Mouse (Mus musculus) hindbrain, embryonic 13.5 days (tissue): ENCODE results near the gene Sytl2. TPM values are rescaled to one million over a fixed set of nuclear protein-coding genes. Genes with fewer than 3 reads are reported as not detected.
A peak's percentile ranks its signal among the peaks of the same experiment; 100 is the strongest.

Experiments used
- ATAC-seq: fragments of 200-750 bp; cut with Nextera tagmentation; 2 replicates; pipeline ENCODE4 v1.8.0; 2017; ENCODE audit warnings: moderate TSS enrichment; ENCODE audit not compliant: low FRiP score
- H3K27ac ChIP-seq: fragments of 300-500 bp; sonication (generic); 2 replicates; pipeline ENCODE4 v1.5.1; 2015; ENCODE audit warnings: inconsistent platforms, mild to moderate bottlenecking, moderate library complexity
- H3K27me3 ChIP-seq: fragments of 300-500 bp; sonication (generic); 2 replicates; pipeline ENCODE4 v1.6.1; 2015; ENCODE audit warnings: mild to moderate bottlenecking, inconsistent platforms
- H3K36me3 ChIP-seq: fragments of 300-500 bp; sonication (generic); 2 replicates; pipeline ENCODE4 v1.6.1; 2015; ENCODE audit warnings: mild to moderate bottlenecking, inconsistent platforms
- H3K4me1 ChIP-seq: fragments of 300-500 bp; sonication (generic); replicated peaks from 2 replicates; pipeline ENCODE4 v1.6.1; 2015; ENCODE audit warnings: inconsistent platforms
- H3K4me2 ChIP-seq: fragments of 300-500 bp; sonication (generic); 2 replicates; pipeline ENCODE4 v1.6.1; 2015; ENCODE audit warnings: inconsistent platforms, mild to moderate bottlenecking, moderate library complexity
- H3K4me3 ChIP-seq: fragments of 300-500 bp; sonication (generic); 2 replicates; pipeline ENCODE4 v1.5.1; 2015; ENCODE audit warnings: mild to moderate bottlenecking, inconsistent platforms
- H3K9ac ChIP-seq: fragments of 300-500 bp; sonication (generic); 2 replicates; pipeline ENCODE4 v1.6.1; 2015; ENCODE audit warnings: mild to moderate bottlenecking, inconsistent platforms
- H3K9me3 ChIP-seq: fragments of 300-500 bp; sonication (generic); 2 replicates; pipeline ENCODE4 v1.6.1; 2016; ENCODE audit warnings: inconsistent platforms
- WGBS: fragments of 180-500 bp; shearing (Covaris S2); methylation state at CpG from one replicate; pipeline ENCODE4 v1.1.7; 2015; 5-methylcytosine and 5-hydroxymethylcytosine counted together
- polyA plus RNA-seq: library from polyadenylated mRNA; unstranded; fragments of >200 nt; fragmentation: Nextera tagmentation; extraction: Ambion mirVana; gene quantifications from 2 replicates; pipeline ENCODE4 v1.2.1, GENCODE M21; 2015

The Sytl2 gene
- polyA plus RNA-seq, 1 experiment from 2014 or later: 4.7 TPM

GRCm38 (mm10) chr7:90280878-90281277 lies 21.2 kb upstream of the Sytl2 start:
- no peak overlapping the region for H3K27ac ChIP-seq
- H3K36me3 ChIP-seq: no peaks in the 10 kb centered on the region
- 66% methylated on average over 8 of the region's 8 CpGs for WGBS
- H3K27me3 ChIP-seq: no peaks in the 10 kb centered on the region
- H3K9me3 ChIP-seq: no peaks in the 10 kb centered on the region
- ATAC-seq: no peak
- H3K4me2 ChIP-seq: no peak overlapping the region
- H3K4me1 ChIP-seq: no peaks in the 10 kb centered on the region
- H3K4me3 ChIP-seq: no peak overlapping the region
- no peak overlapping the region for H3K9ac ChIP-seq

GRCm38 (mm10) chr7:90281759-90282546 lies 20.1 kb upstream of the Sytl2 start:
- no peak overlapping the region for H3K4me2 ChIP-seq
- 84% methylated on average over 11 of the region's 11 CpGs for WGBS
- H3K9ac ChIP-seq: no peak overlapping the region
- no peaks in the 10 kb centered on the region for H3K27me3 ChIP-seq
- no peak overlapping the region for H3K27ac ChIP-seq
- no peak overlapping the region for H3K4me3 ChIP-seq
- H3K36me3 ChIP-seq: no peaks in the 10 kb centered on the region
- no peaks in the 10 kb centered on the region for H3K4me1 ChIP-seq
- no peaks in the 10 kb centered on the region for H3K9me3 ChIP-seq
- no peak for ATAC-seq

DNA sequence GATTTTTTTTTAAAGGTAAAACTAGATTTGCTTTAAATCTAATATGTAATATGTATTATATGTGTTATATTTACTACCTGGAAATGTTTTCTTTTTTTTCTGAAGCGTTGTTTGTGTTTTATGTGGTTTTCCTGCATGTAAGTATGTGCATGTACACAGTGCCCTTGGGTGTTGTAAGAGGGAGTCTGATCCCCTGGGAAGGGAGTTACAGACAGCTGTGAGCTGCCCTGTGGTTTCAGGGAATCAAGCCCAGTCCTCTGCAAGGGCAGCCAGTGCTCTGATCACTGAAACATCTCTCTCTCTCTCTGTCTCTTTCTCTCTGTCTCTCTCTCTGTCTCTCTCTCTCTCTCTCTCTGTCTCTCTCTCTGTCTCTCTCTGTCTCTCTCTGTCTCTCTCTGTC lies 19.3 kb upstream of the Sytl2 start:
- Histone ChIP-seq H3K4me3 (no peak overlapping the region), H3K36me3 (no peaks in the 10 kb centered on the region), H3K4me2 (no peak overlapping the region), H3K9ac (no peak overlapping the region), H3K4me1 (no peaks in the 10 kb centered on the region), H3K27me3 (no peaks in the 10 kb centered on the region), H3K27ac (no peak overlapping the region), H3K9me3 (no peaks in the 10 kb centered on the region)
- no peak for ATAC-seq
- 96% methylated on average over 1 of the region's 1 CpGs for WGBS

GRCm38 (mm10) chr7:90284793-90285192 lies 17.3 kb upstream of the Sytl2 start:
- no peaks in the 10 kb centered on the region for H3K4me1 ChIP-seq
- H3K27me3 ChIP-seq: no peaks in the 10 kb centered on the region
- no peaks in the 10 kb centered on the region for H3K36me3 ChIP-seq
- ATAC-seq: no peak
- no peaks in the 10 kb centered on the region for H3K9me3 ChIP-seq
- H3K4me2 ChIP-seq: no peak overlapping the region
- no peak overlapping the region for H3K4me3 ChIP-seq
- H3K9ac ChIP-seq: no peak overlapping the region
- WGBS: 70% methylated on average over 7 of the region's 7 CpGs
- H3K27ac ChIP-seq: no peak overlapping the region

DNA sequence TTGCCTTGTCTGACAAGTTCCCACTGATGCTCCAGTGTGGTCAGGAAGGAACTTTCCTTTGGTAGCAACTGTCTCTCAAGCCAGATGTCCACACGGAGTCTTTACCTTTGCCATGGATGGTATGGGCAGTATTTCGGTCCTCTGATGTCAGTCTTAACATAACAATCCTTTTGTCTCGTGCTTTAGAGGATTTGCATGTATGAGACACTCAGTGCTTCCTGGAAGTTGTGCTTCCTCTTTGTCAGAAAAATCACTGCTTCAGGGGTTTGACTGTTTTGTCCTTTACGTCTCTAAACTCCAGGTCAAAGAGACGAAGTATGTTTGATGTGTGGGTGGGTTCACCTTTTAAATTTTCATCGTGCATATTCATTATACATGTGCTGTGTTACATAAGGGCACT lies 10.2 kb upstream of the Sytl2 start:
- Histone ChIP-seq H3K4me3 (no peak overlapping the region), H3K27me3 (no peaks in the 10 kb centered on the region), H3K4me1 (no peaks in the 10 kb centered on the region), H3K4me2 (no peak overlapping the region), H3K27ac (no peak overlapping the region), H3K9ac (no peak overlapping the region), H3K36me3 (no peaks in the 10 kb centered on the region), H3K9me3 (no peaks in the 10 kb centered on the region)
- no peak for ATAC-seq
- 89% methylated on average over 6 of the region's 6 CpGs for WGBS

DNA sequence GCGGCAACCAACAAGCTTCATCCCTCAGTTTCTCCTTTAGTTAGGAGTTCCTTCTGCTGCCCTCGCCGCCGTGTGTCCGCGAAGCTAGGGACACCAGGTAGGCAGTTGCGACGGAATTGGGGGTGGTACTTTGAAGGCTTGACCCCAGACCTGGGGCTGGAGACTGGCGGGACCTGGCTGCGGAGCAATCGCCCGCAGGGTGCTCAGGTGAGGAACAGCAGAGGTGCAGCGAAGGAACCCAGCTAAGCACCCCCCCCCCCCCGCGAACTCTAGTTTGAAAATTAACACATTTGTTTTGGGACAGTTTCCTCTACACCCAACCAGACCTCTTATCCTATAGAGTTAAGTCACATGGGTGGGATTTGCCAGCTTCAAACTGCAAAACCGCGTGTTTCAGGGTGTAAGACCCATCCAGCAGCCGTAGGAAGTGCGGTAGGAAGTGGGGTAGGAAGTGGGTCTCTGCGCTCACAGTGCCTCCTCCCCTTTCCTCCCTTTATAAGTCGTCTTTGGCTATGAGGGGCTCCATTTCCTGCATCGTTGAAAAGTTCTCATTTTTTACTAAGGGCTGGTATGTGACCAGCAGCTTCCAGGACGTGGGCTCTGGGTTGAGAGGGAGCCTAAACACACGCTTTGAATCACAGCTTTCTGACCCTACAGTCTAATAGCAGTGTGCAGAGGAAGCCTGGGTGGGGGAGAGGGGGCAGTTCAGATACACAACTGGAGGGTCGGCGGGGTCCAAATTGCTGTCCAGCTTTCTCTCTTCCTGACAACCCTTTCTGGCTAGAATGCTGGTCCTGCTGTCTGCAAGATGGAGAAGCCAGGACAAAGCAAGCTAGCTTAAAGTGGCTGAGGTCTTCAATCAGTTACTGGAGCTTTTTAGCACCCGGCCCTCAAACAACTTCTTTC lies 848 bp downstream of the Sytl2 start:
- H3K4me1 ChIP-seq: peaks cover 8% of the 10 kb centered on the region
- peak overlapping the region; percentile 76 for H3K9ac ChIP-seq
- ATAC-seq: peak; percentile 71; the same call in 1 of the 2 replicates
- peak overlapping the region; percentile 97 for H3K4me2 ChIP-seq
- peaks cover 62% of the 10 kb centered on the region for H3K27me3 ChIP-seq
- H3K27ac ChIP-seq: no peak overlapping the region
- WGBS: 4% methylated on average over 27 of the region's 27 CpGs
- H3K4me3 ChIP-seq: peak overlapping the region; percentile 66
- H3K36me3 ChIP-seq: no peaks in the 10 kb centered on the region
- H3K9me3 ChIP-seq: no peaks in the 10 kb centered on the region

- Histone ChIP-seq H3K9me3 (no peaks in the 10 kb centered on the region), H3K27me3 (peaks cover 39% of the 10 kb centered on the region), H3K4me1 (peaks cover 8% of the 10 kb centered on the region), H3K4me3 (no peak overlapping the region), H3K36me3 (no peaks in the 10 kb centered on the region), H3K4me2 (no peak overlapping the region), H3K27ac (no peak overlapping the region), H3K9ac (no peak overlapping the region)
- ATAC-seq: no peak
- 3% methylated on average over 3 of the region's 3 CpGs for WGBS
Measured at GRCm38 (mm10) chr7:90306079-90306478, 4.0 kb downstream of the Sytl2 start.

DNA sequence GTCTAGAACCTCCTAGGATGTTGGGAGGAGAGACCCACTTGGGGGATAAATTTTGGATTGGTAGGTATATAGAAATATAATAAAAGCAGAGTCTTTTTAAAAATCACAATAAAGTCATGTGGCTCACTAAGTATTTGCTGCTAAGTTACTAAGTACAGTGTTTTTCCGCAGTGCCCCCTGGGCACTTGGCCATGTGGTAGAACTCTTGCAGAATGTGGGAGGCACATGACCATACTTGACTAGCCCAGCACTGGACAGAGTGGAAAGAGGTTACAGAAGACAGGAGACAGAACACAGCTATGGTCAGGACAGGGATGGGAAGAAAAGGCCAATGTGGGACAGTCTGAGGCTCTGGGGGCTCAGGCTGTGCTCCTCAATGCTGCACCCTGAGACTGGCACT lies 4.9 kb downstream of the Sytl2 start:
- Histone ChIP-seq H3K9me3 (no peaks in the 10 kb centered on the region), H3K4me2 (no peak overlapping the region), H3K36me3 (no peaks in the 10 kb centered on the region), H3K4me1 (peaks cover 8% of the 10 kb centered on the region), H3K27ac (no peak overlapping the region), H3K27me3 (peaks cover 36% of the 10 kb centered on the region), H3K4me3 (no peak overlapping the region), H3K9ac (no peak overlapping the region)
- 96% methylated on average over 1 of the region's 1 CpGs for WGBS
- no peak for ATAC-seq

GRCm38 (mm10) chr7:90308003-90308402 lies 6.0 kb downstream of the Sytl2 start:
- no peak overlapping the region for H3K9ac ChIP-seq
- peaks cover 2% of the 10 kb centered on the region; the same call in 1 of the 2 replicates for H3K4me1 ChIP-seq
- 74% methylated on average over 6 of the region's 6 CpGs for whole genome bisulfite sequencing
- H3K27ac ChIP-seq: no peak overlapping the region
- H3K9me3 ChIP-seq: no peaks in the 10 kb centered on the region
- peaks cover 26% of the 10 kb centered on the region for H3K27me3 ChIP-seq
- H3K4me2 ChIP-seq: no peak overlapping the region
- H3K4me3 ChIP-seq: no peak overlapping the region
- no peaks in the 10 kb centered on the region for H3K36me3 ChIP-seq
- no peak for ATAC-seq

DNA sequence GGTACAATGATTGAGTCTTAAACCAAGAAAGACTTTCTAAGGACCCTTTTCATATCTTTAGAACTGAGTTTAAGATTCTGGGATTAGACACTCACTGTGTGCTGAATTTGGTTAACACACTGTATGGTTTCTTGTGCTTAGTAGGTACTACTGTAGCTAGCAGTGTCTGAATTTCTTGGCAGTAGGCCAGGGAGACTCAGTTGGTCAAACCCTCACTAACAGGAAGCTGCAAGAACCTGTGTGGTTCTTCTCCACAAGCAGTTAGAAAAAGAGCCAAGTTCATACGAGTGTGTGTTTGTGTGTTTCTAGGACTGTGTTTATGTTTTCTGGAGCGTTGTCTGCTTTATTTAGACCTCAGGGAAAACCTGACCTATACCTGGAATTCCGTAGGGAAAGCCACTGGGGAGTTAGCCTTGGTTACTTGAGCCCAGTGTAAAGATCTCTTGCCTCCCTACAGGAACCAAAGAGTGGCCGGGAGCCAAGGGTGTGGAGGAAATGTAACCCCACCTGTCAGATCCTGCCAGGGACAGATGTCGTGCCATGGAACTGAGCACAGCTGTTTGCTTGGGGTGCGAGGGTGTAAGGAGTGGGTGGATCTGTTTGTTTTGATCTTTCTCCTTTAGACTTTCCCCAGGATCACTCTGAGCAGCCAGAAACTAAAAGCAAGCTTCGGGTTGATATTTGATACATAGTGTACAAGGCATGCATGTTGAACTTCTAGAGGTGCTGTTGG lies 10.3 kb downstream of the Sytl2 start:
- 83% methylated on average over 7 of the region's 7 CpGs for WGBS
- ATAC-seq: no peak
- no peaks in the 10 kb centered on the region for H3K27me3 ChIP-seq
- no peaks in the 10 kb centered on the region for H3K4me1 ChIP-seq
- H3K36me3 ChIP-seq: no peaks in the 10 kb centered on the region
- H3K4me2 ChIP-seq: no peak overlapping the region
- no peak overlapping the region for H3K9ac ChIP-seq
- H3K9me3 ChIP-seq: no peaks in the 10 kb centered on the region
- no peak overlapping the region for H3K27ac ChIP-seq
- no peak overlapping the region for H3K4me3 ChIP-seq

DNA sequence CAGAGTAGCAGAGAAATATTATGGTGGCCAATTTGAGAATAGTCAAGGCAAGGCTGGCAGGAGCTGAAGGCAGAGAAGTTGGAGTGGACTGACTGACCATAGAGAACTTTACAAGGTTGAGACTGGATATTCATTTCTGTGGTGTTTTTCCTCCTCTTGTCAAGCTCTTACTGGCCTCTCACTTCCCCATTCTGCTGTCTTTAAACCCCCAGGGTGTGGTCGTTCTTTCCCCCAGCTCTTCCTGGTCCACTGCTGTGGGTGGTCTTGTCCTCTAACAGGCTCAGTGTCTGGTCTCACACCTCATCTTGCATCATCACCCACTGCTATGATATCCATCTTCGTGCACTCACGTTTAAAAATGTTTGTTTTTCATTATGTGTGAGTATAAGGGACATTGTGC lies 11.4 kb downstream of the Sytl2 start:
- H3K27ac ChIP-seq: no peak overlapping the region
- H3K4me1 ChIP-seq: no peaks in the 10 kb centered on the region
- no peaks in the 10 kb centered on the region for H3K27me3 ChIP-seq
- no peak overlapping the region for H3K9ac ChIP-seq
- no peaks in the 10 kb centered on the region for H3K9me3 ChIP-seq
- 79% methylated on average over 3 of the region's 3 CpGs for WGBS
- no peak overlapping the region for H3K4me3 ChIP-seq
- ATAC-seq: no peak
- H3K36me3 ChIP-seq: no peaks in the 10 kb centered on the region
- H3K4me2 ChIP-seq: no peak overlapping the region

- Histone ChIP-seq H3K27me3 (no peaks in the 10 kb centered on the region), H3K27ac (no peak overlapping the region), H3K36me3 (no peaks in the 10 kb centered on the region), H3K9me3 (no peaks in the 10 kb centered on the region), H3K4me3 (no peak overlapping the region), H3K4me1 (no peaks in the 10 kb centered on the region), H3K4me2 (no peak overlapping the region), H3K9ac (no peak overlapping the region)
- 93% methylated on average over 2 of the region's 2 CpGs for WGBS
- ATAC-seq: no peak
Measured at GRCm38 (mm10) chr7:90316823-90317222, 14.8 kb downstream of the Sytl2 start.
